9 mouse cellular contexts compared by ENCODE assay signal in genomic region chr1:136175183-136175582, GRCm38 (mm10). TPM values are rescaled to one million over a fixed set of nuclear protein-coding genes. Genes with fewer than 3 reads are reported as not detected.
DNase-seq lines count a peak whose midpoint lies in the region; ATAC-seq lines count a peak whose summit lies in the region.
"Had no signal": no experiment of that assay in that cellular context is flagged by ENCODE, and none has a peak within 500 bp of the region (broad histone marks: within the 10 kb centered on the region; RNA-seq: fewer than 3 reads in every experiment).

No protein-coding gene starts in this region.

- ATAC-seq in cerebellum, adult (ENCODE audit: insufficient number of reproducible peaks, low FRiP score, low TSS enrichment), result no peak
- no peak for ATAC-seq in midbrain, embryonic 15.5 days (replicated peaks)
- no peak for ATAC-seq in intestine, embryonic 15.5 days
- ATAC-seq: Patski had no signal

- DNase-seq in cerebellum, adult 11 months, result peak; percentile 28
- DNase-seq in midbrain, embryonic 10.5 days (ENCODE audit: low spot score), result peak; percentile 64
- peak; percentile 42 for DNase-seq in cerebellum, adult 8-10 months
- peak; percentile 71 for DNase-seq in lung, postnatal 36 days
- peak; percentile 52 for DNase-seq in testis, postnatal 14 days (ENCODE audit: low spot score)

- 33% methylated on average over 6 of the region's 6 CpGs for WGBS in midbrain, embryonic 10.5 days
- 34% methylated on average over 6 of the region's 6 CpGs for WGBS in midbrain, embryonic 15.5 days
- 37% methylated on average over 6 of the region's 6 CpGs for WGBS in intestine, embryonic 15.5 days

- peaks cover 39% of the 10 kb centered on the region for H3K4me1 ChIP-seq in midbrain, embryonic 10.5 days
- H3K4me1 ChIP-seq in midbrain, embryonic 15.5 days, result peaks cover 11% of the 10 kb centered on the region
- peaks cover 40% of the 10 kb centered on the region for H3K4me1 ChIP-seq in intestine, embryonic 15.5 days (replicated peaks)

- H3K4me3 ChIP-seq in midbrain, embryonic 10.5 days, result no peak overlapping the region
- H3K4me3 ChIP-seq in midbrain, embryonic 15.5 days, result no peak overlapping the region
- no peak overlapping the region for H3K4me3 ChIP-seq in intestine, embryonic 15.5 days (replicated peaks)

- H3K27ac ChIP-seq in midbrain, embryonic 10.5 days (replicated peaks), result no peak overlapping the region
- no peak overlapping the region for H3K27ac ChIP-seq in midbrain, embryonic 15.5 days
- H3K27ac ChIP-seq in intestine, embryonic 15.5 days, result 0 out of 2 replicates have a peak overlapping the region, but pooled peaks have one; percentile 79

- H3K36me3 ChIP-seq in midbrain, embryonic 10.5 days, result peaks cover 55% of the 10 kb centered on the region
- peaks cover 37% of the 10 kb centered on the region for H3K36me3 ChIP-seq in midbrain, embryonic 15.5 days (replicated peaks)
- peaks cover 4% of the 10 kb centered on the region for H3K36me3 ChIP-seq in intestine, embryonic 15.5 days

- no peak overlapping the region for H3K9ac ChIP-seq in midbrain, embryonic 15.5 days
- H3K9ac ChIP-seq in intestine, embryonic 15.5 days, result no peak overlapping the region

- H3K27me3 ChIP-seq in midbrain, embryonic 10.5 days (ENCODE audit: low read depth, poor library complexity, severe bottlenecking), result peaks cover 25% of the 10 kb centered on the region; the same call in 1 of the 2 replicates
- H3K27me3 ChIP-seq in midbrain, embryonic 15.5 days (replicated peaks), result no peaks in the 10 kb centered on the region
- no peaks in the 10 kb centered on the region for H3K27me3 ChIP-seq in intestine, embryonic 15.5 days (replicated peaks)
- H3K27me3 ChIP-seq: Patski had no signal

- no peaks in the 10 kb centered on the region for H3K9me3 ChIP-seq in midbrain, embryonic 10.5 days (replicated peaks)
- no peaks in the 10 kb centered on the region for H3K9me3 ChIP-seq in midbrain, embryonic 15.5 days
- no peaks in the 10 kb centered on the region for H3K9me3 ChIP-seq in intestine, embryonic 15.5 days

- H3K4me2 ChIP-seq in midbrain, embryonic 15.5 days, result no peak overlapping the region
- H3K4me2 ChIP-seq in intestine, embryonic 15.5 days (replicated peaks), result no peak overlapping the region

RNA-seq across cellular contexts. Expression of gene Mroh3, which starts 37.4 kb away (rescaled TPM):
- polyA plus RNA-seq in midbrain, embryonic 10.5 days (2016; fragmentation: Nextera tagmentation; extraction: Ambion mirVana), result 0.22 TPM in 1 of 2 replicates, not detected in the other
- polyA plus RNA-seq in midbrain, embryonic 15.5 days (2015; fragmentation: Nextera tagmentation; extraction: Ambion mirVana), result not detected in 2 replicates
- 0.10 and 0.63 TPM in 2 replicates for polyA plus RNA-seq in intestine, embryonic 15.5 days (2015; fragmentation: Nextera tagmentation; extraction: Ambion mirVana)

RNA-seq across cellular contexts. Expression of gene Kif21b, which starts 44.0 kb away (rescaled TPM):
- 4.9 and 9.5 TPM in 2 replicates for polyA plus RNA-seq in midbrain, embryonic 10.5 days (2016; fragmentation: Nextera tagmentation; extraction: Ambion mirVana)
- polyA plus RNA-seq in midbrain, embryonic 15.5 days (2015; fragmentation: Nextera tagmentation; extraction: Ambion mirVana), result 58.9 and 62.0 TPM in 2 replicates
- 4.1 and 5.9 TPM in 2 replicates for polyA plus RNA-seq in intestine, embryonic 15.5 days (2015; fragmentation: Nextera tagmentation; extraction: Ambion mirVana)

RNA-seq across cellular contexts. Expression of gene Inava, which starts 58.9 kb away (rescaled TPM):
- 17.6 and 18.8 TPM in 2 replicates for polyA plus RNA-seq in midbrain, embryonic 10.5 days (2016; fragmentation: Nextera tagmentation; extraction: Ambion mirVana)
- polyA plus RNA-seq in midbrain, embryonic 15.5 days (2015; fragmentation: Nextera tagmentation; extraction: Ambion mirVana), result 2.2 and 2.3 TPM in 2 replicates
- polyA plus RNA-seq in intestine, embryonic 15.5 days (2015; fragmentation: Nextera tagmentation; extraction: Ambion mirVana), result 29.2 and 30.0 TPM in 2 replicates
